Mouse (Mus musculus) kidney, adult 2 months (tissue): ENCODE results near the gene Tgm2.

Source experiments
- CTCF ChIP-seq: fragments of 200-500 bp; conservative IDR thresholded peaks from 2 replicates; pipeline ENCODE4 v1.5.1; 2011; ENCODE audit warnings: low read depth, mild to moderate bottlenecking, control low read depth, low read length, moderate library complexity, mixed read lengths; ENCODE audit not compliant: insufficient read depth, insufficient read length
- POLR2A ChIP-seq: fragments of 200-500 bp; IDR thresholded peaks from one replicate; pipeline ENCODE4 v1.6.1; 2011; ENCODE audit warnings: low read depth, low read length, control low read depth

GRCm38 (mm10) chr2:158153728-158154343, 7.6 kb upstream of the Tgm2 start:
- TF ChIP-seq POLR2A: no peak
- TF ChIP-seq CTCF: no peak
